In the genomic region with DNA sequence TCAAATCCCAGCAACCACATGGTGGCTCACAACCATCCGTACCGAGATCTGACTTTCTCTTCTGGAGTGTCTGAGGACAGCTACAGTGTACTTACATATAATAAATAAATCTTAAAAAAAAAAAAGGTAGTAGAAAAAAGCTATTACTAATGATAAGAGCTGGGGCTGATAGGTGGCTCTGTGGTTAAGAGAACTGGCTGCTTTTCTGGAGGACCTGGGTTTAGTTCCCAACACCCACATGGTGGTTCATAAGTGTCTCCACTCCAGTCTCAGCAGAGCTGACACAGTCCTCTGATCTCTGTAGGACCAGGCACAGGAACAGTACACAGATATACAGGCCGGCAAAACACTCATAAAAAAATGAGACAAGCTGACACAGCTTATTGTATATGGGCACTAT, we compare ENCODE assay signal across 30 mouse cellular contexts.
"Had no signal": no experiment of that assay in that cellular context is flagged by ENCODE, and none has a peak within 500 bp of the region (broad histone marks: within the 10 kb centered on the region; RNA-seq: fewer than 3 reads in every experiment).

No protein-coding gene starts in this region.

- H3K9ac ChIP-seq: limb, embryonic 12.5 days; limb, embryonic 13.5 days; limb, embryonic 15.5 days; liver, embryonic 12.5 days; liver, embryonic 13.5 days; liver, embryonic 14.5 days; liver, embryonic 15.5 days; liver, postnatal 0 days; lung, embryonic 14.5 days; lung, embryonic 15.5 days; midbrain, embryonic 12.5 days; midbrain, embryonic 13.5 days; midbrain, embryonic 15.5 days; neural tube, embryonic 12.5 days had no signal

- ATAC-seq: liver, embryonic 12.5 days; liver, postnatal 0 days; lung, postnatal 0 days; midbrain, embryonic 13.5 days; midbrain, embryonic 15.5 days; midbrain, embryonic 16.5 days had no signal

- H3K9me3 ChIP-seq: limb, embryonic 10.5 days; limb, embryonic 12.5 days; limb, embryonic 13.5 days; limb, embryonic 15.5 days; liver, embryonic 12.5 days; liver, embryonic 13.5 days; liver, embryonic 15.5 days; lung, embryonic 15.5 days; megakaryocyte, embryonic 14.5 days; midbrain, embryonic 10.5 days; midbrain, embryonic 12.5 days; midbrain, embryonic 13.5 days; midbrain, embryonic 15.5 days; neural tube, embryonic 12.5 days had no signal

- H3K27ac ChIP-seq: limb, embryonic 10.5 days; limb, embryonic 12.5 days; limb, embryonic 13.5 days; limb, embryonic 15.5 days; liver, embryonic 12.5 days; liver, embryonic 13.5 days; liver, embryonic 14.5 days; liver, embryonic 15.5 days; lung, embryonic 15.5 days; macrophage; midbrain, embryonic 10.5 days; midbrain, embryonic 12.5 days; midbrain, embryonic 13.5 days; midbrain, embryonic 15.5 days; neural tube, embryonic 12.5 days had no signal

- H3K4me3 ChIP-seq: limb, embryonic 10.5 days; limb, embryonic 12.5 days; limb, embryonic 13.5 days; limb, embryonic 15.5 days; liver, embryonic 12.5 days; liver, embryonic 13.5 days; liver, embryonic 15.5 days; lung, embryonic 15.5 days; megakaryocyte, embryonic 14.5 days; midbrain, embryonic 10.5 days; midbrain, embryonic 12.5 days; midbrain, embryonic 13.5 days; midbrain, embryonic 15.5 days; myocyte; neural tube, embryonic 12.5 days had no signal

- H3K27me3 ChIP-seq: limb, embryonic 12.5 days; limb, embryonic 13.5 days; limb, embryonic 15.5 days; liver, embryonic 12.5 days; liver, embryonic 13.5 days; liver, embryonic 15.5 days; lung, embryonic 15.5 days; midbrain, embryonic 12.5 days; midbrain, embryonic 13.5 days; midbrain, embryonic 15.5 days; neural tube, embryonic 12.5 days had no signal

- DNase-seq: left cerebral cortex, postnatal 4 days; liver; liver, embryonic 13.5 days; liver, postnatal 0 days; lung, adult 18-20 months; lung, adult 2 months; lung, embryonic 14.5 days; lung, postnatal 10 days; lung, postnatal 14 days; lung, postnatal 36 days; lung, postnatal 4 days; midbrain, embryonic 14.5 days had no signal

- H3K4me1 ChIP-seq: limb, embryonic 12.5 days; limb, embryonic 13.5 days; limb, embryonic 15.5 days; lung, embryonic 15.5 days; megakaryocyte, embryonic 14.5 days; midbrain, embryonic 10.5 days; midbrain, embryonic 12.5 days; midbrain, embryonic 13.5 days; midbrain, embryonic 15.5 days; neural tube, embryonic 12.5 days had no signal

- H3K36me3 ChIP-seq: limb, embryonic 10.5 days; limb, embryonic 12.5 days; limb, embryonic 13.5 days; limb, embryonic 15.5 days; liver, embryonic 12.5 days; liver, embryonic 13.5 days; liver, embryonic 15.5 days; lung, embryonic 15.5 days; midbrain, embryonic 10.5 days; midbrain, embryonic 12.5 days; midbrain, embryonic 13.5 days; midbrain, embryonic 15.5 days; neural tube, embryonic 12.5 days had no signal
